Mouse (Mus musculus) midbrain, embryonic 11.5 days (tissue): Measurements from ENCODE around the gene Gm45753. TPM values are rescaled to one million over a fixed set of nuclear protein-coding genes. Genes with fewer than 3 reads are reported as not detected.

Source experiments
- ATAC-seq: fragments of 200-750 bp; cut with Nextera tagmentation; 2 replicates; pipeline ENCODE4 v1.8.0; 2017; ENCODE audit warnings: moderate TSS enrichment, moderate library complexity; ENCODE audit not compliant: low FRiP score
- DNase-seq: peaks from one replicate; pipeline ENCODE4 v3.0.0; 2015; ENCODE audit warnings: low spot score; ENCODE audit errors: missing footprints
- H3K27ac ChIP-seq: fragments of 300-500 bp; sonication (generic); 2 replicates; pipeline ENCODE4 v1.5.1; 2014; ENCODE audit warnings: low read depth, low read length
- H3K27me3 ChIP-seq: fragments of 300-500 bp; sonication (generic); 2 replicates; pipeline ENCODE4 v1.6.1; 2014; ENCODE audit warnings: mild to moderate bottlenecking, low read length, moderate library complexity, mixed read lengths; ENCODE audit not compliant: control insufficient read depth, insufficient read depth
- H3K36me3 ChIP-seq: fragments of 300-500 bp; sonication (generic); 2 replicates; pipeline ENCODE4 v1.6.1; 2014; ENCODE audit warnings: mild to moderate bottlenecking, low read length, moderate library complexity, mixed read lengths; ENCODE audit not compliant: control insufficient read depth, insufficient read depth
- H3K4me1 ChIP-seq: fragments of 300-500 bp; sonication (generic); 2 replicates; pipeline ENCODE4 v1.6.1; 2014; ENCODE audit warnings: low read length; ENCODE audit not compliant: control insufficient read depth, insufficient read depth
- H3K4me2 ChIP-seq: fragments of 300-500 bp; sonication (generic); 2 replicates; pipeline ENCODE4 v1.6.1; 2014; ENCODE audit warnings: mild to moderate bottlenecking, moderate library complexity
- H3K4me3 ChIP-seq: fragments of 300-500 bp; sonication (generic); 2 replicates; pipeline ENCODE4 v1.5.1; 2014; ENCODE audit warnings: low read depth, low read length
- H3K9ac ChIP-seq: fragments of 300-500 bp; sonication (generic); 2 replicates; pipeline ENCODE4 v1.6.1; 2014; ENCODE audit warnings: low read length
- H3K9me3 ChIP-seq: fragments of 300-500 bp; sonication (generic); 2 replicates; pipeline ENCODE4 v1.6.1; 2016; ENCODE audit warnings: low read length; ENCODE audit not compliant: control insufficient read depth
- WGBS: fragments of 180-500 bp; shearing (Covaris S2); extraction: QIAGEN DNeasy Blood & Tissue Kit; methylation state at CpG from one replicate; pipeline ENCODE4 v1.1.7; 2014; 5-methylcytosine and 5-hydroxymethylcytosine counted together
- polyA plus RNA-seq: library from polyadenylated mRNA; unstranded; fragments of >200 nt; fragmentation: Nextera tagmentation; extraction: Ambion mirVana; gene quantifications from 2 replicates; pipeline ENCODE4 v1.2.1, GENCODE M21; 2014

The Gm45753 gene
- polyA plus RNA-seq: 0.08 TPM in 1 of 2 replicates, not detected in the other

- H3K4me3 ChIP-seq: no peak within 1 kb of the TSS
- H3K9ac ChIP-seq: no peak within 1 kb of the TSS
- no peaks in the 10 kb centered on the region for H3K27me3 ChIP-seq
- ATAC-seq (no peak), DNase-seq (no peak)
- WGBS: 90% methylated on average over 13 of the region's 13 CpGs
- H3K4me1 ChIP-seq: no peaks in the 10 kb centered on the region
- H3K27ac ChIP-seq: no peak within 1 kb of the TSS
- no peaks in the 10 kb centered on the region for H3K36me3 ChIP-seq
- no peaks in the 10 kb centered on the region for H3K9me3 ChIP-seq
- H3K4me2 ChIP-seq: no peak within 1 kb of the TSS
These were observed at the start of gene Gm45753 for GRCm38 (mm10) chr8:45308366-45308765. TSS of gene Gm45753 (minus strand) at chr8:45308466.

DNA sequence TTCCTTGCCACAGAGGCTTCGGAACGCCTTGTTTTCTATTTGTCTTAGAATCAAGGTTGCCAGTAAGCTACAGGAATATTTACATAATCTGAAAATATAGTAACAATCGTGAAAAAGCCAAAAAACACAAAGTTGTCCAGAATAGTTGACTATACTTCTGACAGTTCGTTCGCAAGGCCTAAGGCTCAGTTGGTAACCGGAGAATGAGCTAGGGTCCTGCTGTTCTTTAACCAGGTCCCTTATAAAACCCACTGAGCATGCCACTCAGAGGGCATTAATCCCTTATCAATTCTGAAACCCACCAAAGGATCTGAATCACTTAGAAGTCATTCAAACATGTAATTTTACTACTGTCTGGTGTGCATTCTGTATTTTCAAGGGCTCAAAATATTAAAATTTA, 47.5 kb upstream of the Gm45753 start:
- no peak for DNase-seq
- Histone ChIP-seq H3K9me3 (no peaks in the 10 kb centered on the region), H3K9ac (no peak overlapping the region), H3K4me3 (no peak overlapping the region), H3K4me2 (no peak overlapping the region), H3K4me1 (no peaks in the 10 kb centered on the region; the same call in 1 of the 2 replicates), H3K36me3 (no peaks in the 10 kb centered on the region), H3K27me3 (no peaks in the 10 kb centered on the region), H3K27ac (no peak overlapping the region)
- 81% methylated on average over 6 of the region's 6 CpGs for WGBS
- no peak for ATAC-seq

DNA sequence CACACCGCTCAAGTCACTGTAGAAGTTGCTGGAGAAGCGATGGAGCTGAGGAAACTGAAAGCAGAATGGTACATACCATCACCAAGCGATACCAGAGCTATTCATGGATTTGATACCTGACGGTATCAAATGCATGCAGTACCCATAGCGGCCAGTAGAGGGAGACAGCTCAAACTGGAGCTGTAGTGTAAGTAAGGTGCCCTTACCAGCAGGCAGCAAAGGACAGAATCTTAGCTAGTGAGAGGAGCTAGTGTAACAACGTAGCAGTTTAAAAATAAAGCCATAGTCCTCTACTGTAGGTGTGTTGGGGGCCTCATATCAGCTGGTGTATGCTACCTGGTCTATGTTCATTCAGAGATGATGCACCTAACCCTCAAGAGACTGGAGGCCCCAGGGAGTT, 36.8 kb upstream of the Gm45753 start:
- no peak overlapping the region for H3K9ac ChIP-seq
- H3K27ac ChIP-seq: no peak overlapping the region
- no peak overlapping the region for H3K4me2 ChIP-seq
- no peaks in the 10 kb centered on the region for H3K36me3 ChIP-seq
- ATAC-seq: peak; percentile 54; the same call in 1 of the 2 replicates
- no peaks in the 10 kb centered on the region; the same call in 1 of the 2 replicates for H3K4me1 ChIP-seq
- 18% methylated on average over 6 of the region's 6 CpGs for WGBS
- DNase-seq: peak; percentile 98
- H3K4me3 ChIP-seq: no peak overlapping the region
- no peaks in the 10 kb centered on the region for H3K9me3 ChIP-seq
- no peaks in the 10 kb centered on the region for H3K27me3 ChIP-seq

DNA sequence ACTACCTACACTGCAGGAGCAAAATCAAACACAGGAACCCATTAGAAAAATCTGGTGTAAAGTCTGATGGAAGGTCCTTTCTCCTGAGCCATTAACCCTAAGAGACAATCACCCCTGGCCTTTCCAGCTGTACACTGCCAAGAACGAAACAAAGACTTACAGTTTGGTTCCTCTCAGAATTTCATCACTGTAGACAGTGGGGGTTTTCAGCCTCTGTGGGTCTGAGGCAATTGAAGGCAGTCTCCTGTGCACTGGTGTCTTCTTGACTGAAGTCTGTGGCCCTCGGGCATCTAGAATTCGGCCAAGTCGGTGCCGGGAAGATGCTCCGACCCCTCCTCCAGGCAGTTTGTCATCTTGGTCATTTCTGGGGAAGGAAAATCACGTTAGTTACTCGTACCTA, 36.0 kb upstream of the Gm45753 start:
- Histone ChIP-seq H3K4me1 (no peaks in the 10 kb centered on the region; the same call in 1 of the 2 replicates), H3K36me3 (no peaks in the 10 kb centered on the region), H3K27me3 (no peaks in the 10 kb centered on the region), H3K9ac (no peak overlapping the region), H3K9me3 (no peaks in the 10 kb centered on the region), H3K4me2 (no peak overlapping the region), H3K27ac (no peak overlapping the region), H3K4me3 (no peak overlapping the region)
- DNase-seq (no peak), ATAC-seq (no peak)
- 91% methylated on average over 8 of the region's 8 CpGs for WGBS

GRCm38 (mm10) chr8:45341630-45342628, 33.7 kb upstream of the Gm45753 start:
- H3K27ac ChIP-seq: no peak overlapping the region
- ATAC-seq (no peak), DNase-seq (no peak)
- 90% methylated on average over 12 of the region's 12 CpGs for WGBS
- H3K4me3 ChIP-seq: no peak overlapping the region
- H3K36me3 ChIP-seq: no peaks in the 10 kb centered on the region
- no peaks in the 10 kb centered on the region for H3K9me3 ChIP-seq
- H3K4me2 ChIP-seq: no peak overlapping the region
- no peaks in the 10 kb centered on the region; the same call in 1 of the 2 replicates for H3K4me1 ChIP-seq
- no peak overlapping the region for H3K9ac ChIP-seq
- H3K27me3 ChIP-seq: no peaks in the 10 kb centered on the region

- no peaks in the 10 kb centered on the region for H3K9me3 ChIP-seq
- H3K9ac ChIP-seq: peak overlapping the region; percentile 60
- H3K4me3 ChIP-seq: peak overlapping the region; percentile 55
- no peaks in the 10 kb centered on the region for H3K36me3 ChIP-seq
- H3K27me3 ChIP-seq: peaks cover 3% of the 10 kb centered on the region; the same call in 1 of the 2 replicates
- 0 out of 2 replicates have a peak, but pooled peaks cover 3% of the 10 kb centered on the region for H3K4me1 ChIP-seq
- ATAC-seq: peak; percentile 62
- WGBS: 3% methylated on average over 8 of the region's 8 CpGs
- H3K4me2 ChIP-seq: peak overlapping the region; percentile 78
- no peak overlapping the region for H3K27ac ChIP-seq
- peak; percentile 89 for DNase-seq
These were observed 25.2 kb upstream of the Gm45753 start for GRCm38 (mm10) chr8:45333493-45333892.

DNA sequence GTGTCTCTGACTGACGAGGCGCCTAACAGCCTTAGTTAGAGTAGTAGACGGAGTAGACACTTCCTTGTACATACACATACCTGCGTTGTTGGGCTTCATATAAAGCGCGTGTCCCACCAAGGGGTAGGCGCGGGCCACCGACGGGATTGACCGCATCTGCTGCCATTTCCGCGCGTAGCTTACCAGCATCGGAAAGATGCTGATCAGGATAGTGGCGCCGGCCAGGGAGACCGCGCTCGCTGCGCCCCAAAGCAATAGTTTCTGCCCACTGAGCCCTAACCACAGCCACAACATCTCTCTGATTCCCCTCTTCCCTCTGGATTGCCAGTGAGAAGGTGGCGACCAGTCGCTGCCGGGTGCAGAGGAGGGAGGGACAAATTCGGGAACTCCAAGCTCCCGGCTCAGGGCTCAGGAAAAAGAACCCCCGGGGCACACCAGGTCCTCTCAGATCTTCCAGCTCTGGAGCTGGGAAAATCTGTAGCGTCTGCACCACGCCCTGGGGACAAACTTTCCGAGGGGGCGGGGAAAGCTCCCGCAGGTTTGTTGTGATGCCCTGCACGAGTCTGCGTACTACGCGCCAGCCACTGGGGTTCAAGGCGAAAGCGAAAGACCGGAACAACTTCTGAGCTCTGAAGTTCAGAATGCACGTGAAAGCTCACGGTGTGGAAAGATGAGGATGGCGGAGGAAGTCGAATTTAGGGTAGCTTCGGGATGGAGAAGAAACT, 24.6 kb upstream of the Gm45753 start, which contains the start of gene Cyp4v3:
Gene Cyp4v3, minus strand, starts transcription at position 532 of the 725 bp plus-strand sequence.
- H3K27me3 ChIP-seq: peaks cover 3% of the 10 kb centered on the region; the same call in 1 of the 2 replicates
- DNase-seq: peak; percentile 95
- ATAC-seq: peak; percentile 82
- H3K4me2 ChIP-seq: peak within 1 kb of the TSS; percentile 78
- no peaks in the 10 kb centered on the region for H3K36me3 ChIP-seq
- H3K4me3 ChIP-seq: peak within 1 kb of the TSS; percentile 55
- H3K27ac ChIP-seq: no peak within 1 kb of the TSS
- H3K4me1 ChIP-seq: 0 out of 2 replicates have a peak, but pooled peaks cover 3% of the 10 kb centered on the region
- H3K9ac ChIP-seq: peak within 1 kb of the TSS; percentile 60
- WGBS: under 1% methylated on average over 44 of the region's 44 CpGs
- H3K9me3 ChIP-seq: no peaks in the 10 kb centered on the region

GRCm38 (mm10) chr8:45330856-45331255, 22.6 kb upstream of the Gm45753 start:
- H3K27me3 ChIP-seq: peaks cover 3% of the 10 kb centered on the region; the same call in 1 of the 2 replicates
- no peaks in the 10 kb centered on the region for H3K9me3 ChIP-seq
- H3K4me1 ChIP-seq: 0 out of 2 replicates have a peak, but pooled peaks cover 3% of the 10 kb centered on the region
- DNase-seq: no peak
- no peak overlapping the region for H3K4me2 ChIP-seq
- H3K4me3 ChIP-seq: no peak overlapping the region
- no peak overlapping the region for H3K9ac ChIP-seq
- no peaks in the 10 kb centered on the region for H3K36me3 ChIP-seq
- ATAC-seq: no peak
- WGBS: 77% methylated on average over 3 of the region's 3 CpGs
- H3K27ac ChIP-seq: no peak overlapping the region
